Mouse (Mus musculus): ENCODE data around the gene Stard13. TPM values are rescaled to one million over a fixed set of nuclear protein-coding genes. Genes with fewer than 3 reads are reported as not detected.

Stard13 gene
- polyA plus RNA-seq, 1 experiment from 2014 or later = 8.5 TPM

GRCm38 (mm10) chr5:151190764-151191163 is 42.9 kb downstream of the Stard13 start:
- 76% methylated on average over 5 of the region's 5 CpGs for WGBS

GRCm38 (mm10) chr5:151189789-151190378 is 43.8 kb downstream of the Stard13 start:
- Histone ChIP-seq H3K4me1 (replicated peaks) (peaks cover 17% of the 10 kb centered on the region), H3K4me2 (peak overlapping the region; percentile 75), H3K9ac (peak overlapping the region; percentile 72), H3K36me3 (no peaks in the 10 kb centered on the region), H3K4me3 (peak overlapping the region; percentile 46), H3K9me3 (no peaks in the 10 kb centered on the region), H3K27me3 (peaks cover 9% of the 10 kb centered on the region; the same call in 1 of the 2 replicates), H3K27ac (replicated peaks) (peak overlapping the region; percentile 6; the same call in 1 of the 2 replicates)
- 2% methylated on average over 27 of the region's 27 CpGs for WGBS
- peak; percentile 87 for ATAC-seq (ENCODE audit: low read depth)

More at GRCm38 (mm10) chr5:151190764-151191163, 42.9 kb downstream of the Stard13 start:
- Histone ChIP-seq H3K36me3 (no peaks in the 10 kb centered on the region), H3K4me1 (replicated peaks) (peaks cover 17% of the 10 kb centered on the region), H3K27ac (replicated peaks) (no peak overlapping the region), H3K27me3 (peaks cover 9% of the 10 kb centered on the region; the same call in 1 of the 2 replicates), H3K4me3 (no peak overlapping the region), H3K9me3 (no peaks in the 10 kb centered on the region), H3K9ac (no peak overlapping the region), H3K4me2 (peak overlapping the region; percentile 75)
- no peak for ATAC-seq (ENCODE audit: low read depth)

- ATAC-seq (ENCODE audit: low read depth) = no peak
- H3K9ac ChIP-seq = peak overlapping the region; percentile 72
Observed at GRCm38 (mm10) chr5:151189321-151189720, 44.3 kb downstream of the Stard13 start.

GRCm38 (mm10) chr5:151188659-151189058 is 45.0 kb downstream of the Stard13 start:
- peak overlapping the region; percentile 75 for H3K4me2 ChIP-seq
- no peak overlapping the region for H3K9ac ChIP-seq
- H3K27me3 ChIP-seq = peaks cover 9% of the 10 kb centered on the region; the same call in 1 of the 2 replicates
- H3K36me3 ChIP-seq = no peaks in the 10 kb centered on the region
- no peak overlapping the region for H3K27ac ChIP-seq (replicated peaks)
- no peaks in the 10 kb centered on the region for H3K9me3 ChIP-seq
- WGBS = 77% methylated on average over 6 of the region's 6 CpGs
- peaks cover 17% of the 10 kb centered on the region for H3K4me1 ChIP-seq (replicated peaks)
- H3K4me3 ChIP-seq = peak overlapping the region; percentile 46
- no peak for ATAC-seq (ENCODE audit: low read depth)

More at GRCm38 (mm10) chr5:151189321-151189720, 44.3 kb downstream of the Stard13 start:
- Histone ChIP-seq H3K36me3 (no peaks in the 10 kb centered on the region), H3K4me2 (peak overlapping the region; percentile 75), H3K27me3 (peaks cover 9% of the 10 kb centered on the region; the same call in 1 of the 2 replicates), H3K4me3 (peak overlapping the region; percentile 46), H3K9me3 (no peaks in the 10 kb centered on the region), H3K27ac (replicated peaks) (peak overlapping the region; percentile 6; the same call in 1 of the 2 replicates), H3K4me1 (replicated peaks) (peaks cover 17% of the 10 kb centered on the region)
- 29% methylated on average over 3 of the region's 3 CpGs for WGBS

GRCm38 (mm10) chr5:151187336-151187735 is 46.3 kb downstream of the Stard13 start:
- H3K9ac ChIP-seq = no peak overlapping the region
- peaks cover 9% of the 10 kb centered on the region; the same call in 1 of the 2 replicates for H3K27me3 ChIP-seq
- peak overlapping the region; percentile 28 for H3K4me2 ChIP-seq
- H3K4me1 ChIP-seq (replicated peaks) = peaks cover 17% of the 10 kb centered on the region
- peak overlapping the region; percentile 12; the same call in 1 of the 2 replicates for H3K4me3 ChIP-seq
- no peaks in the 10 kb centered on the region for H3K36me3 ChIP-seq
- H3K9me3 ChIP-seq = no peaks in the 10 kb centered on the region
- no peak overlapping the region for H3K27ac ChIP-seq (replicated peaks)
- 75% methylated on average over 11 of the region's 11 CpGs for WGBS
- no peak for ATAC-seq (ENCODE audit: low read depth)

GRCm38 (mm10) chr5:151185286-151185856 is 48.3 kb downstream of the Stard13 start:
- 72% methylated on average over 8 of the region's 8 CpGs for WGBS
- Histone ChIP-seq H3K9me3 (no peaks in the 10 kb centered on the region), H3K27me3 (no peaks in the 10 kb centered on the region), H3K36me3 (no peaks in the 10 kb centered on the region), H3K9ac (no peak overlapping the region), H3K27ac (replicated peaks) (no peak overlapping the region), H3K4me1 (replicated peaks) (peaks cover 12% of the 10 kb centered on the region), H3K4me2 (no peak overlapping the region), H3K4me3 (no peak overlapping the region)
- no peak for ATAC-seq (ENCODE audit: low read depth)

GRCm38 (mm10) chr5:151183656-151184240 is 49.9 kb downstream of the Stard13 start:
- Histone ChIP-seq H3K36me3 (no peaks in the 10 kb centered on the region), H3K4me2 (no peak overlapping the region), H3K4me1 (replicated peaks) (no peaks in the 10 kb centered on the region), H3K9me3 (no peaks in the 10 kb centered on the region), H3K4me3 (no peak overlapping the region), H3K27ac (replicated peaks) (no peak overlapping the region), H3K9ac (no peak overlapping the region), H3K27me3 (no peaks in the 10 kb centered on the region)
- WGBS = 89% methylated on average over 11 of the region's 11 CpGs
- ATAC-seq (ENCODE audit: low read depth) = no peak

- WGBS = 94% methylated on average over 8 of the region's 8 CpGs
- no peak overlapping the region for H3K27ac ChIP-seq (replicated peaks)
- H3K9ac ChIP-seq = no peak overlapping the region
- H3K27me3 ChIP-seq = no peaks in the 10 kb centered on the region
- H3K9me3 ChIP-seq = no peaks in the 10 kb centered on the region
- no peak overlapping the region for H3K4me3 ChIP-seq
- no peaks in the 10 kb centered on the region for H3K4me1 ChIP-seq (replicated peaks)
- no peaks in the 10 kb centered on the region for H3K36me3 ChIP-seq
- no peak for ATAC-seq (ENCODE audit: low read depth)
- no peak overlapping the region for H3K4me2 ChIP-seq
Observed at GRCm38 (mm10) chr5:151181288-151181687, 52.3 kb downstream of the Stard13 start.

- WGBS = 70% methylated on average over 9 of the region's 9 CpGs
Observed at GRCm38 (mm10) chr5:151180176-151180785, 53.4 kb downstream of the Stard13 start.

GRCm38 (mm10) chr5:151177171-151177570 is 56.5 kb downstream of the Stard13 start:
- 92% methylated on average over 3 of the region's 3 CpGs for WGBS
- Histone ChIP-seq H3K4me2 (no peak overlapping the region), H3K27ac (replicated peaks) (no peak overlapping the region), H3K9ac (no peak overlapping the region), H3K9me3 (no peaks in the 10 kb centered on the region), H3K27me3 (no peaks in the 10 kb centered on the region), H3K36me3 (no peaks in the 10 kb centered on the region), H3K4me3 (no peak overlapping the region), H3K4me1 (replicated peaks) (peaks cover 8% of the 10 kb centered on the region)
- no peak for ATAC-seq (ENCODE audit: low read depth)

More at GRCm38 (mm10) chr5:151180176-151180785, 53.4 kb downstream of the Stard13 start:
- Histone ChIP-seq H3K36me3 (no peaks in the 10 kb centered on the region), H3K9me3 (no peaks in the 10 kb centered on the region), H3K9ac (no peak overlapping the region), H3K4me1 (replicated peaks) (0 out of 2 replicates have a peak, but pooled peaks cover 1% of the 10 kb centered on the region), H3K27ac (replicated peaks) (no peak overlapping the region), H3K4me3 (no peak overlapping the region), H3K4me2 (no peak overlapping the region), H3K27me3 (no peaks in the 10 kb centered on the region)
- no peak for ATAC-seq (ENCODE audit: low read depth)

- WGBS = 77% methylated on average over 4 of the region's 4 CpGs
- H3K36me3 ChIP-seq = no peaks in the 10 kb centered on the region
- no peak overlapping the region for H3K4me2 ChIP-seq
- ATAC-seq (ENCODE audit: low read depth) = no peak
- H3K27me3 ChIP-seq = no peaks in the 10 kb centered on the region
- H3K27ac ChIP-seq (replicated peaks) = no peak overlapping the region
- peaks cover 8% of the 10 kb centered on the region for H3K4me1 ChIP-seq (replicated peaks)
- H3K9me3 ChIP-seq = no peaks in the 10 kb centered on the region
- no peak overlapping the region for H3K9ac ChIP-seq
- H3K4me3 ChIP-seq = no peak overlapping the region
Observed at GRCm38 (mm10) chr5:151175897-151176313, 57.7 kb downstream of the Stard13 start.

Measured in neural tube, embryonic 13.5 days (tissue).